Mouse (Mus musculus) C2C12 (cell line): Measurements from ENCODE around the gene Gpx5.

ENCODE experiments used
- CEBPB ChIP-seq: IDR thresholded peaks from one replicate; pipeline ENCODE4 v1.6.1; 2011; ENCODE audit warnings: low read depth, mild to moderate bottlenecking, control low read depth, moderate library complexity
- CTCF ChIP-seq: IDR thresholded peaks from one replicate; pipeline ENCODE4 v1.5.1; 2011; ENCODE audit not compliant: control insufficient read depth, insufficient read depth, insufficient read length
- FOSL1 ChIP-seq: IDR thresholded peaks from one replicate; pipeline ENCODE4 v1.8.0; 2011; ENCODE audit warnings: mild to moderate bottlenecking, low read length; ENCODE audit not compliant: poor library complexity, insufficient read depth, severe bottlenecking
- MAX ChIP-seq: IDR thresholded peaks from one replicate; pipeline ENCODE4 v1.6.1; 2011; ENCODE audit warnings: mild to moderate bottlenecking, control low read depth
- MYOD1 ChIP-seq: IDR thresholded peaks from one replicate; pipeline ENCODE4 v1.6.1; 2011; ENCODE audit warnings: low read depth; ENCODE audit not compliant: control insufficient read depth, insufficient read length
- USF1 ChIP-seq: IDR thresholded peaks from one replicate; pipeline ENCODE4 v1.6.1; 2011; ENCODE audit warnings: low read depth, mild to moderate bottlenecking, control low read depth, moderate library complexity

DNA sequence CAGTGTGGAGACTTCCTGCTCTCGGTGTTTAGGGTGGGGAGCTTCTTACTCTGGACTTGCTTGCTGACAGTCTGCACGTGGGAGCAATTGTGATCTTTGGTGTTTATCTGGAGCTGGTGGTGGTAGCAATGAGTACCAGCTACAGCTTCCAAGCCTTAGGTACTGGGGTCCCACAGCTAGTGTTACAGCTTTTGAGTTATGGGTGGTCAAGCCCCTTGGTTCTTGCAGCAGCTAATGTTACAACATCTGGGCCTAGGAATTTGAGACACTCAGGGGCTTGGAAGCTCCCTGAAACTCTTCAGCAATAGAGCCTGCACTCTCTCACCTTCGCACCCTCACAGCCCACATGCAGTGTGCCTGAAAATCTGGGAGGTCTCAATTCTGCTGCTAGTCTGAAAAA is 27.7 kb upstream of the Gpx5 start:
- TF ChIP-seq CTCF (no peak), CEBPB (no peak), MYOD1 (no peak), MAX (no peak), FOSL1 (no peak), USF1 (no peak)
